Mouse (Mus musculus): ENCODE data around the gene Zfp580. TPM values are rescaled to one million over a fixed set of nuclear protein-coding genes. Genes with fewer than 3 reads are reported as not detected.
A peak's percentile ranks its signal among the peaks of the same experiment; 100 is the strongest.
"Not testable (repeated sequence)": the region's sequence is repeated elsewhere in the genome, so short reads cannot be mapped to it uniquely, and the experiment has no call there.

The Zfp580 gene
- 10 to 100 TPM; 34.5 to 35.2 TPM for total RNA-seq (2021)

GRCm38 (mm10) chr7:5051193-5052192, at the start of gene Zfp580:
Gene Zfp580 (plus strand): TSS chr7:5051538.
- peak; percentile 79 to 81 for DNase-seq

GRCm38 (mm10) chr7:5002876-5003275, 48.5 kb upstream of the Zfp580 start:
- DNase-seq: not testable (repeated sequence)

GRCm38 (mm10) chr7:5008229-5008628, 43.1 kb upstream of the Zfp580 start:
- no peak for DNase-seq

GRCm38 (mm10) chr7:5012681-5013513, 38.4 kb upstream of the Zfp580 start:
- DNase-seq: no peak

GRCm38 (mm10) chr7:5014251-5015117, 36.9 kb upstream of the Zfp580 start, which contains the start of the genes Zfp524 and Fiz1:
Gene Zfp524 (plus strand): TSS chr7:5014415.
Gene Fiz1 (minus strand): TSS chr7:5014697.
- DNase-seq: peak; percentile 95

- DNase-seq: peak; percentile 90 to 92
Measured at GRCm38 (mm10) chr7:5015118-5016001, 36.0 kb upstream of the Zfp580 start, which contains the start of gene Gm44973. Gene Gm44973 (plus strand): TSS chr7:5015496.

GRCm38 (mm10) chr7:5016057-5016456, 35.3 kb upstream of the Zfp580 start:
- DNase-seq: no peak

DNA sequence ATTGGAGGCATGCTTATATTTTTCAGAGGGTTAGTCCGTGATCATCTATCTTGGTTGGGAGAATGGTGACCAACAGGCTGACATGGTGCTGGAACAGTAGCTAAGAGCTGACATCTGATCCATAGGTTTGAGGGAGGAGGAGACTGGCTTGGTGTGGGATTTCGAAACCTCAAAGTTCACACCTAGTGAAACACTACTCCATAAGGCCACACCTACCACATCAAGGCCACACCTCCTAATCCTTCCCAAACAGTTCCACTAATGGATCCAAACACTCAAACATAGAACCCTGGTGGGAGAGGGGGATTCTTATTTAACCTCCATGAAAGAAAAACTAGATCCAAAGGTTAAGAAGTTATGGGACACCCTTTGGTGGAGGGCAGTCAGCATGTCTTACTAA, 34.4 kb upstream of the Zfp580 start:
- DNase-seq: no peak

DNA sequence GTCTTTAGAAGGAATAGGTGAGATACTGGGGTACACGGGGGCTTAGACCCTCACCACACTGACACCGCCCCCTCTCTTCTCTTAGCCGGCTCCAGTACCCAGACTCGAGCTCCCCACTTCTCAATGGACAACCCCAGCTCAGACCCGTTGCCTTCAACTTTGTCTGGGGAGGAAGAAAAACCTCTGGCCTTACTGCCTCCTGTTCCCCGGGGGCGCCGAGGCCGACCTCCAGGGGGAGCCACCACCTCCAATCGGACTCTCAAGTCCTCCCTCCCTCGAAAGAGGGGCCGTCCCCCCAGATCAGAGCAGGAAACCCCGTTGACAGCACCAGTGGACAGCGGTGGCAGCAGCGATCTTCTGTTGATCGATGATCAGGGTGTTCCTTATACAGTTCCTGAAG, 34.0 kb upstream of the Zfp580 start:
- DNase-seq: no peak

DNA sequence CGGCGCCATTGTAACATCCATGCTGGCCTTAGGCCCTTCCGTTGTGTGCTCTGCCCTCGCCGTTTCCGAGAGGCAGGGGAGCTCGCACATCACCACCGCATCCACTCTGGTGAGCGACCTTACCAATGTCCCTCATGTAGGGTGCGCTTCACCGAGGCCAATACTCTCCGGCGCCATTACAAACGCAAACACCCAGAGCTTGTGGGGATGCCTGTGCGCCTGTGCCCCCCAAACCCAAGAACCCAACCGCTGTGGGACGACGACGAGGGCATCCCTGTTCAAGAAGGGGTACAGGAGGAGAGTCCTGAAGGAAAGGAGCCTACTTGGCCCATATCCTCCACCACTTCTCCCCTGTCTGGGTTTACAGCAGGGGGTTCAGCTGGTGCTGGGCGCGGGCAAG, 33.4 kb upstream of the Zfp580 start:
- DNase-seq: no peak

- not testable (repeated sequence) for DNase-seq
Measured at GRCm38 (mm10) chr7:5019576-5019975, 31.8 kb upstream of the Zfp580 start.

DNA sequence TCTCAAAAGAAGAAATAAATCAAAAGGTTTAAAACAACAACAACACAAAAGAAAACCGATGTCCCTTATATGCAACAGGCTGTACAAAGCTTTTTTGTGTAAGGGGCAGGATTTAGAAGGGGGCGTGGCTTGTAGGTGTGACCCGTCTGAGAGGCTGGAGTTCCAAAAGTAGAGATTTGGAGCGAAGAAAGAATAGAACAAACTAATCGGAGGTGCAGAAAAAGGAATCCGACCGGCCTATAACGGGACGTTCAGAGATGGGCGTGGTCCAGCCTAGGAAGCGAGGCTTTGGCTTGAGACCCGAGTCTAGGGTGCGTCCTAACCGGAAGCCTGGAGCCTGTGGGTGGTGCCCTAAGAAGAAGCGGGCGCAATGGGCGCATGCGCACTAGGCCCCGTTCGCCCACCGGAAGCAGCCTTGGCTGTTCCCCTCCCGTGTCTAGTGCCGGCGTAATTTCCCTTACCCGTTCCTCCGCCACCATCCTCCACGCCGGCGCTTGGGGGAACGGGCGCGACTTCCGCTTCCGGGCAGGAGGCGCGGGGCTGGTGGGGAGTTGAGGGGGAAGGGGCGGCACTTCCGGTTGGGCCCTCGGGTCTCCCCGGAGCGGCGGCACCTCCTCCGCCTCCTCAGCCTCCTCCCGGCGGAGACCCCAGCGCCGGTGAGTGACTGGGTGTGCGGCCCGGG, 31.2 kb upstream of the Zfp580 start, which contains the start of the genes Zfp865 and Ccdc106:
Gene Zfp865, plus strand, starts transcription at position 377 of the 682 bp plus-strand sequence.
Gene Ccdc106, plus strand, starts transcription at position 554 of the 682 bp plus-strand sequence.
- peak; percentile 99 for DNase-seq

DNA sequence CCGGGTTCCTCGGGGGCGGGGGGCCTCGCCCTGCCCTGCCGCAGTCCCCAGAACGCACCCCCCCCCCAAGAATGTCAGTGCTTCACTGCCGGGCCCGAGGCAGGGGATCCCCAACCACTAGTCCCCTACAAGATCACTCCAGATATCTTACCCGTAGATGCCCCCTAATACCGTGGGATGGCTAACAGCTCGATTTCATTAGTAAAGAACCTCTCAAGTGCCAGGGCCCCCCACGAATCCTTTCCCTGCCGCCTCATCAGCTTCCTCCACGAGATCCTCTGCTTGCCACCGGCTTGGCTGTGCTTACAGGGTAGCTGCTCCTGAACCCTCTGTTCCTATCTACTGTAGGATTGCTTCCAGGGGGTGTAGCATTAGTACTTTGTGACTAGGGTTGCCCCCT, 30.7 kb upstream of the Zfp580 start:
- no peak for DNase-seq

DNA sequence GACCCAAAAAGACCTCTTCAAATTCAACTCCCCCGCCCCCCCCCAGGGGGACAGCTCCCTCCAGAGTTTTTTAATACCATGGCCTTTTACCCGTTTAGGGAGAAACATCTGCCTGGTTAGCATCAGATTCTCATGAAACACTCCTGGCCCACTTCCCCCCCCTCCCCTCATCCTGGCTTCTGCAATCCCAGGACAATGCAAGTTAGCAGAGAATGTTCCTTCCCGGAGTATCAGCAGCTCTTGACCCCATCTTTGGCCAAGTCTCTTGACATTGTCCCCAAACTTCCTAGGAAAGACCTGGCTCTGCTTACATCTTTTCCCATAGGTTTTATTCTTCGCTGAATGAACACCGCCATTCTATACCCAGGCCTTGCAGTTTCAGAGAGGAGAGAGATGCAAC, 30.1 kb upstream of the Zfp580 start:
- no peak for DNase-seq

GRCm38 (mm10) chr7:5029543-5029942, 21.8 kb upstream of the Zfp580 start:
- no peak for DNase-seq

GRCm38 (mm10) chr7:5029946-5030345, 21.4 kb upstream of the Zfp580 start:
- DNase-seq: no peak

GRCm38 (mm10) chr7:5030554-5031275, 20.6 kb upstream of the Zfp580 start:
- DNase-seq: no peak

DNA sequence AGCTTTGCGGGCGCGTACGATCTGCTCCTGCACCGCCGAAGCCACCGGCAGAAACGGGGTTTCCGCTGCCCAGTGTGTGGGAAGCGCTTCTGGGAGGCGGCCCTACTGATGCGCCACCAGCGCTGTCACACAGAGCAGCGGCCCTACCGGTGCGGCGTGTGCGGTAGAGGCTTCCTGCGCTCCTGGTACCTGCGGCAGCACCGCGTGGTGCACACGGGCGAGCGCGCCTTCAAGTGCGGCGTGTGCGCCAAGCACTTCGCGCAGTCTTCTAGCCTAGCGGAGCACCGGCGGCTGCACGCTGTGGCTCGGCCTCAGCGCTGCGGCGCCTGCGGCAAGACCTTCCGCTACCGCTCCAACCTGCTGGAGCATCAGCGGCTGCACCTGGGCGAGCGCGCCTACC, 19.8 kb upstream of the Zfp580 start:
- no peak for DNase-seq

GRCm38 (mm10) chr7:5033818-5034217, 17.5 kb upstream of the Zfp580 start, which contains the start of gene 4632433K11Rik:
Gene 4632433K11Rik (plus strand): TSS chr7:5034118.
- no peak for DNase-seq

All from layer of hippocampus, postnatal 36 days (tissue).